Mouse (Mus musculus) limb, embryonic 13.5 days (tissue): ENCODE results near the gene Brd1. TPM values are rescaled to one million over a fixed set of nuclear protein-coding genes. Genes with fewer than 3 reads are reported as not detected.

Experiments used
- ATAC-seq: fragments of 200-750 bp; cut with Nextera tagmentation; 2 replicates; pipeline ENCODE4 v1.8.0; 2017; ENCODE audit warnings: low read depth, moderate number of reproducible peaks, moderate TSS enrichment; ENCODE audit not compliant: low FRiP score
- H3K27ac ChIP-seq: fragments of 300-500 bp; sonication (generic); 2 replicates; pipeline ENCODE4 v1.5.1; 2015; ENCODE audit warnings: inconsistent platforms, mild to moderate bottlenecking, moderate library complexity
- H3K27me3 ChIP-seq: fragments of 300-500 bp; sonication (generic); 2 replicates; pipeline ENCODE4 v1.6.1; 2015; ENCODE audit warnings: mild to moderate bottlenecking, inconsistent platforms
- H3K36me3 ChIP-seq: fragments of 300-500 bp; sonication (generic); 2 replicates; pipeline ENCODE4 v1.6.1; 2015; ENCODE audit warnings: inconsistent platforms, mild to moderate bottlenecking, moderate library complexity
- H3K4me1 ChIP-seq: fragments of 300-500 bp; sonication (generic); 2 replicates; pipeline ENCODE4 v1.6.1; 2015; ENCODE audit warnings: inconsistent platforms
- H3K4me2 ChIP-seq: fragments of 300-500 bp; sonication (generic); replicated peaks from 2 replicates; pipeline ENCODE4 v1.6.1; 2015; ENCODE audit warnings: inconsistent platforms, mild to moderate bottlenecking, moderate library complexity
- H3K4me3 ChIP-seq: fragments of 300-500 bp; sonication (generic); 2 replicates; pipeline ENCODE4 v1.5.1; 2015; ENCODE audit warnings: moderate library complexity, mild to moderate bottlenecking, inconsistent platforms
- H3K9ac ChIP-seq: fragments of 300-500 bp; sonication (generic); 2 replicates; pipeline ENCODE4 v1.6.1; 2015; ENCODE audit warnings: mild to moderate bottlenecking, inconsistent platforms
- H3K9me3 ChIP-seq: fragments of 300-500 bp; sonication (generic); 2 replicates; pipeline ENCODE4 v1.6.1; 2016; ENCODE audit warnings: inconsistent platforms
- WGBS: fragments of 180-500 bp; shearing (Covaris S2); methylation state at CpG from one replicate; pipeline ENCODE4 v1.1.7; 2015; 5-methylcytosine and 5-hydroxymethylcytosine counted together
- polyA plus RNA-seq: library from polyadenylated mRNA; unstranded; fragments of >200 nt; fragmentation: Nextera tagmentation; extraction: Ambion mirVana; gene quantifications from 2 replicates; pipeline ENCODE4 v1.2.1, GENCODE M21; 2015

Gene Brd1
- polyA plus RNA-seq, 1 experiment from 2014 or later: 25.6 TPM

DNA sequence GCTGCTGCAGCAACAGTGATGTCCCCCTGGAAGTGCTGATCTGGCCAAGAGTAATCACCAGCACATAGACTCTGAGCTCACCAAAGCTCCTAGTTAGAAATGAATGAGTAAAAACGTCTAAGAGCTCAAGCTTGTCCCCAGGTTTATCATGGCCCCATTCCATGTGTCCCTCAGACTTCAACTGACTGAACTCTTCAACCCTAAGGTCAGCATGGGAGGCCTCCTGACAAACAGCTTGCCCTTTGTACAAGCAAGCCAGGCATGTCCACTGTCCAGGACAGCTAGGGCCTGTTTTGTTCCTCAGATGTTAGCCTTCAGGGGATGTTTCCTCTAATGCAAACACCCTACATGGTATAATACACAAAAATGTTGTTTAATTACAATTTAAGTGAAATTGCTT, 29.7 kb downstream of the Brd1 start:
- Histone ChIP-seq H3K9ac (no peak overlapping the region), H3K27me3 (no peaks in the 10 kb centered on the region), H3K4me3 (no peak overlapping the region), H3K4me1 (no peaks in the 10 kb centered on the region), H3K9me3 (no peaks in the 10 kb centered on the region), H3K4me2 (no peak overlapping the region), H3K27ac (no peak overlapping the region), H3K36me3 (peaks cover 99% of the 10 kb centered on the region)
- WGBS: 70% methylated on average over 1 of the region's 1 CpGs
- ATAC-seq: no peak

GRCm38 (mm10) chr15:88702501-88702900, 31.5 kb downstream of the Brd1 start:
- Histone ChIP-seq H3K4me3 (no peak overlapping the region), H3K4me2 (no peak overlapping the region), H3K4me1 (no peaks in the 10 kb centered on the region), H3K36me3 (peaks cover 99% of the 10 kb centered on the region), H3K27me3 (no peaks in the 10 kb centered on the region), H3K9me3 (no peaks in the 10 kb centered on the region), H3K27ac (no peak overlapping the region), H3K9ac (no peak overlapping the region)
- 87% methylated on average over 3 of the region's 3 CpGs for WGBS
- ATAC-seq: no peak

- Histone ChIP-seq H3K4me2 (no peak overlapping the region), H3K9me3 (no peaks in the 10 kb centered on the region), H3K36me3 (peaks cover 98% of the 10 kb centered on the region), H3K9ac (no peak overlapping the region), H3K27ac (no peak overlapping the region), H3K27me3 (no peaks in the 10 kb centered on the region), H3K4me3 (no peak overlapping the region), H3K4me1 (no peaks in the 10 kb centered on the region)
- 92% methylated on average over 18 of the region's 18 CpGs for WGBS
- no peak for ATAC-seq
Observed at GRCm38 (mm10) chr15:88700759-88701158, 33.3 kb downstream of the Brd1 start.

- Histone ChIP-seq H3K27ac (no peak overlapping the region), H3K4me2 (no peak overlapping the region), H3K36me3 (peaks cover 98% of the 10 kb centered on the region), H3K27me3 (no peaks in the 10 kb centered on the region), H3K9ac (no peak overlapping the region), H3K4me3 (no peak overlapping the region), H3K4me1 (peaks cover 3% of the 10 kb centered on the region; the same call in 1 of the 2 replicates), H3K9me3 (no peaks in the 10 kb centered on the region)
- 90% methylated on average over 5 of the region's 5 CpGs for WGBS
- ATAC-seq: no peak
Observed at GRCm38 (mm10) chr15:88699508-88699907, 34.5 kb downstream of the Brd1 start.

GRCm38 (mm10) chr15:88697586-88697985, 36.4 kb downstream of the Brd1 start:
- H3K4me2 ChIP-seq: no peak overlapping the region
- H3K4me1 ChIP-seq: peaks cover 19% of the 10 kb centered on the region
- H3K27ac ChIP-seq: no peak overlapping the region
- H3K9ac ChIP-seq: no peak overlapping the region
- no peaks in the 10 kb centered on the region for H3K9me3 ChIP-seq
- ATAC-seq: no peak
- peaks cover 96% of the 10 kb centered on the region for H3K36me3 ChIP-seq
- no peaks in the 10 kb centered on the region for H3K27me3 ChIP-seq
- no peak overlapping the region for H3K4me3 ChIP-seq
- 95% methylated on average over 5 of the region's 5 CpGs for WGBS

- Histone ChIP-seq H3K9ac (no peak overlapping the region), H3K27ac (no peak overlapping the region), H3K4me3 (no peak overlapping the region), H3K4me2 (no peak overlapping the region), H3K9me3 (no peaks in the 10 kb centered on the region), H3K27me3 (no peaks in the 10 kb centered on the region), H3K36me3 (peaks cover 93% of the 10 kb centered on the region), H3K4me1 (peaks cover 26% of the 10 kb centered on the region)
- no peak for ATAC-seq
- WGBS: 97% methylated on average over 7 of the region's 7 CpGs
Observed at GRCm38 (mm10) chr15:88696055-88696454, 38.0 kb downstream of the Brd1 start.

- Histone ChIP-seq H3K9ac (no peak overlapping the region), H3K27ac (no peak overlapping the region), H3K9me3 (no peaks in the 10 kb centered on the region), H3K36me3 (peaks cover 93% of the 10 kb centered on the region), H3K27me3 (no peaks in the 10 kb centered on the region), H3K4me2 (no peak overlapping the region), H3K4me3 (no peak overlapping the region), H3K4me1 (peaks cover 26% of the 10 kb centered on the region)
- ATAC-seq: no peak
- WGBS: 71% methylated on average over 5 of the region's 5 CpGs
Observed at GRCm38 (mm10) chr15:88694033-88694432, 40.0 kb downstream of the Brd1 start.

DNA sequence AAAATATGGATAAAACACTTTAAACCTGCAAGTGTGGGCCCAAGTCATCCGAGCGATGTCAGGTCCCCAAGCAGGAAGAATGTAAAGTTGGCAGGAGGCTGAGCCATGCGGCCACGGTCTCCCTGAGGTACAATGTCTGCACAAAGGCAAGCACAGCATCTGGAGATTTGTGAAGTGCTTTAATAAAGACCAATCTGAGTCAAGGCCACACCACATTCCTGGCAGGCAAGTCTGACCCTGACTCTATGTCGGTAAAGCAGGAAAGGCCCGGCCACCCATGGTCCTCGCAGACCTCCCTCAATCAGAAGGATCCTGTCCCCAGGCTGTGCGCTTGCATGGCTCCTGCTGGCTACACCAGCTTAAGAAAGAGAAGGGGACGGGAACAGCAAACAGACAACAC, 41.3 kb downstream of the Brd1 start:
- WGBS: 69% methylated on average over 9 of the region's 9 CpGs
- Histone ChIP-seq H3K4me1 (peaks cover 26% of the 10 kb centered on the region), H3K27me3 (no peaks in the 10 kb centered on the region), H3K9ac (no peak overlapping the region), H3K36me3 (peaks cover 93% of the 10 kb centered on the region), H3K4me3 (no peak overlapping the region), H3K9me3 (no peaks in the 10 kb centered on the region), H3K27ac (0 out of 2 replicates have a peak overlapping the region, but pooled peaks have one; percentile 48), H3K4me2 (no peak overlapping the region)
- ATAC-seq: 0 out of 2 replicates have a peak, but pooled peaks have one; percentile 40

DNA sequence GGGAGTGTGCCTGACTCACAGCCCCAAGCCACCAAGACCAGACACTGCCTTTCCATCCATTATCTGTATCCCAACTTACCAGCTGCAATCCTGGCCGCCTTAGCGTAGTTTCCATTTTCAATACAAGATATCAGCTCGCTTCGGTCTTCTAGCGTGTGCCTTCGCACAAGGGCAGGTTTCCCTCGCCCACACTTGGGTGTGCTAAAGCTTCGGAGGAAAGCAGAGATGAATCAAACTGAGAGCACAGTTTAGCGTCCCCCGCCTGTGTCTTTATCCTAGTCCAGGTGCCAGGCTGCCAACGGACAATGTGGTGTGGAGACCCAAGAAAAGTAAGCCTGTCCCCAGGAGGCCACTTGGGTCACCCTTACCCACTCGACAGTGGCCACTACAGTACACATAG, 42.9 kb downstream of the Brd1 start:
- no peak overlapping the region for H3K27ac ChIP-seq
- WGBS: 95% methylated on average over 12 of the region's 12 CpGs
- peaks cover 89% of the 10 kb centered on the region for H3K36me3 ChIP-seq
- H3K9me3 ChIP-seq: no peaks in the 10 kb centered on the region
- ATAC-seq: no peak
- no peak overlapping the region for H3K4me2 ChIP-seq
- peaks cover 26% of the 10 kb centered on the region for H3K4me1 ChIP-seq
- no peak overlapping the region for H3K9ac ChIP-seq
- H3K4me3 ChIP-seq: no peak overlapping the region
- no peaks in the 10 kb centered on the region for H3K27me3 ChIP-seq

- peaks cover 78% of the 10 kb centered on the region for H3K36me3 ChIP-seq
Observed at GRCm38 (mm10) chr15:88688120-88688519, 45.9 kb downstream of the Brd1 start.

DNA sequence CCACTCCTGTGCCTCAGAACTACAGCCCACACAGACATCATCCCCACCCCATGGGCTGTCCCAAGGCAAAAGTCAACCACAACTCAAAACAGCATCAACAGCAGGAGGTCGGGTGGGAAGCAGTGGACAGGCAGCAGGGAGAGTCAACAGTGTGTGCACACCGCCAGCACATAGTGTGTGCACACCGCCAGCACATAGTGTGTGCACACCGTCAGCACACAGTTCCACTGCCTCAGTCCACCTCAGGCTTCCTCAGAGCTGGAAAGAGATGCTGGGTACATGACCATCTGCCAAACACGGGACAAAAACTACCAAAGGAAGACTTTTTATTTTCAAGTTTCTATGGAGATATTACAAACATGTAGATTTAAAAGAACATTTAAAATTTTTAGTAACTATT, 47.3 kb downstream of the Brd1 start:
- WGBS: 92% methylated on average over 5 of the region's 5 CpGs
- H3K27me3 ChIP-seq: no peaks in the 10 kb centered on the region
- H3K27ac ChIP-seq: no peak overlapping the region
- H3K36me3 ChIP-seq: peaks cover 70% of the 10 kb centered on the region
- no peak for ATAC-seq
- no peaks in the 10 kb centered on the region for H3K4me1 ChIP-seq
- no peaks in the 10 kb centered on the region for H3K9me3 ChIP-seq
- no peak overlapping the region for H3K9ac ChIP-seq
- H3K4me3 ChIP-seq: no peak overlapping the region
- no peak overlapping the region for H3K4me2 ChIP-seq

More at GRCm38 (mm10) chr15:88688120-88688519, 45.9 kb downstream of the Brd1 start:
- Histone ChIP-seq H3K27me3 (no peaks in the 10 kb centered on the region), H3K9ac (no peak overlapping the region), H3K4me3 (no peak overlapping the region), H3K27ac (no peak overlapping the region), H3K4me2 (no peak overlapping the region), H3K9me3 (no peaks in the 10 kb centered on the region), H3K4me1 (peaks cover 10% of the 10 kb centered on the region)
- WGBS: 92% methylated on average over 10 of the region's 10 CpGs
- ATAC-seq: no peak

DNA sequence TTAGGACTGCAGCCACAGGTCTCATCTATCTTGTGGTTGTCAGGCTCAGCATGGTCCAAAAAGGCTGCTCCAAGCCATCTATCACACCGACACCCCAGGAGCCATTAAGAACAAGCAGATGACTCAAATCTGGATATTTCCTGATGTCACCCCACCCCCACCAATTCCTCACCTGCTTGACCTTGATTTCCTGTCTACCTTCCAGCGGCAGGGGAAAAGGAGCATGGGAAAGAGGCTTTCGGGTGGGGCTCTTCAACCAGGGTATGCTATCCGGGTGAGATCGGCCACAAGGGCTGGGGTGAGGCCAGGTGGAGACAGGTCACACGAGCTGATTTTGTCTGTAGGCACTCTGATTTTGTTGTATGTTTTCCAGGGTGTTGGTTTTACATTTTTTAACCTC, 50.0 kb downstream of the Brd1 start:
- Histone ChIP-seq H3K36me3 (peaks cover 43% of the 10 kb centered on the region), H3K4me2 (no peak overlapping the region), H3K27ac (no peak overlapping the region), H3K4me1 (no peaks in the 10 kb centered on the region), H3K4me3 (no peak overlapping the region), H3K9me3 (no peaks in the 10 kb centered on the region), H3K9ac (no peak overlapping the region), H3K27me3 (no peaks in the 10 kb centered on the region)
- 91% methylated on average over 6 of the region's 6 CpGs for WGBS
- ATAC-seq: no peak

- no peak overlapping the region for H3K27ac ChIP-seq
- H3K4me1 ChIP-seq: no peaks in the 10 kb centered on the region
- H3K9me3 ChIP-seq: no peaks in the 10 kb centered on the region
- 85% methylated on average over 5 of the region's 5 CpGs for WGBS
- no peak overlapping the region for H3K4me2 ChIP-seq
- H3K36me3 ChIP-seq: peaks cover 17% of the 10 kb centered on the region
- H3K9ac ChIP-seq: no peak overlapping the region
- no peak overlapping the region for H3K4me3 ChIP-seq
- H3K27me3 ChIP-seq: no peaks in the 10 kb centered on the region
- no peak for ATAC-seq
Observed at GRCm38 (mm10) chr15:88680931-88681330, 53.1 kb downstream of the Brd1 start.
